Mouse (Mus musculus): ENCODE measurements around the gene Abhd12.
"Not testable (repeated sequence)": the region's sequence is repeated elsewhere in the genome, so short reads cannot be mapped to it uniquely, and the experiment has no call there.

The Abhd12 gene

GRCm38 (mm10) chr2:150904272-150904935 lies at the start of gene Abhd12:
Gene Abhd12, minus strand, starts transcription at chr2:150904741.
- DNase-seq (ENCODE audit: low spot score in 2 of 2) = peak; percentile 98 to 99

GRCm38 (mm10) chr2:150951201-150951600 lies 46.7 kb upstream of the Abhd12 start:
- no peak for DNase-seq (ENCODE audit: low spot score in 2 of 2)

- DNase-seq (ENCODE audit: low spot score in 2 of 2) = no peak
Measured at GRCm38 (mm10) chr2:150950056-150950455, 45.5 kb upstream of the Abhd12 start.

DNA sequence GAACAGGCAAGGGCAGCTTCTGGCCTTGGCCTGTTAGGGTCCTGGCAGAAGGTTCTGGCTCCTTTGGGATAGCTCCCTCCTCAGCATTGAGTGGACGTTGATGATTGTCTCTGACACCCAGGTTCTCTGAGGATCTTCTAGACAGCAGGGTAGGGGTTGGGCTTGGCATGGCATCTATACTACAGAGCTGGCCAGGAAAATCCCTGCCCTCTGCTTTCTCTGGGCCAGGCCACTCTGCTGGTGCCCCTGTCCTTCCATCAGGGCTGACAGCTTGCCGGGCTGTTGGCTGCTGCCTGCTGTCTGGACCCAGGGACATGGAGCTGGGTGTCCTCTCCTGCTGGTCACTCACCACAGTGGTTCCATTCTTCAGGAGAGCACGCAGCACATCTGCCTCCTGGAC lies 45.1 kb upstream of the Abhd12 start:
- DNase-seq (ENCODE audit: low spot score in 2 of 2) = no peak

DNA sequence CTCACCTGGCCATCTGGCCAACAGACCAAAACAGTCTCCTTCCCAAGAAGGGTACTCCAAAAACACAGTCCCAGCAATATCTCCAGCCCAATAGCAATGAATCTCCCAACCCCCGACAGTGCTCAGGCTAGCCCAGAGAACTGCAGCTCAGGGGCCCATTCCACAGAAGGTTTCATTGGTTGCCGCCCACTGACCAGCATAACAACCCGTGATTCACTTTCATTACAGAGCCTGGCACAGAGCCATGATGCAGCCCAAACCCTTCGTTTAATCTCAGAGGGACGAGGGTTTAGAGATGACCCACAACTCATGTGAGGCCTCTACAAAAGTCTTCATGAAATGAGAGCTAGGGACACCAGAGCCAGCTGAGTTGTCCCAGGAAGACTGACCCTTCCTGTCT lies 44.2 kb upstream of the Abhd12 start:
- DNase-seq (ENCODE audit: low spot score in 2 of 2) = no peak

DNA sequence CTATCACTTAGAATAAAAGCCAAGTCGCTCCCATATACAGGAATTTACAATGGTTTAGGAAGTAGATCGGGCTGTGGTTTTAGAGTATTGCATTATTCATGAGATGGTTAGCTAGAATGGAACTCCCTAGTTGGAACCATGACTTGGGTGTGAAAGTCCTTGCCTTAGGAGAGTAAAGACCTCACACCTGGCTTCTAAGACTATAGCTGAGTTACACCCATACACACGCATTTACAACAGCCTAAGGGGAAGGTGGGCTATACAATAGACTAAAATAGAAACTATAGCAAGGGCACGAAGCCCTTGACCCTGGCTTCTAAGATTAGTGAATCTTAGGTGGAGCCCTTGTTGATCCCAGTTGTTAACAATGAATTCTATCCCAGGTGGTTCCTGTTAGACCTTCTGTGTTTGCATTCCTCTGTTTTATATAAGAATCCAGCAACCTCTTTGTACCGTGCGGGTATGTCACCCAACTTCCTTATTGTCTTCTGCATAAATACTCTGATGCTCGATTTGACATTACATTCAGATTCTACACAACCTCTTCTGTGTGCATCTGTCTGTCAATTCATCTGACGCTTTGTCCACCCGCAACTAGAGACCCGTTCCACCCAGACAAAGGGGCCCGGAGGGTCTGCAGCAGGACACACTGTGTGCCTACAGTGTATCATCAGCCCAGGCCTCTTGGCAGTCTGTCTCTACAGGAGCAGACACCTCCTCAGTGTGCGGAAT lies 43.5 kb upstream of the Abhd12 start:
- DNase-seq (ENCODE audit: low spot score in 2 of 2) = not testable (repeated sequence)

DNA sequence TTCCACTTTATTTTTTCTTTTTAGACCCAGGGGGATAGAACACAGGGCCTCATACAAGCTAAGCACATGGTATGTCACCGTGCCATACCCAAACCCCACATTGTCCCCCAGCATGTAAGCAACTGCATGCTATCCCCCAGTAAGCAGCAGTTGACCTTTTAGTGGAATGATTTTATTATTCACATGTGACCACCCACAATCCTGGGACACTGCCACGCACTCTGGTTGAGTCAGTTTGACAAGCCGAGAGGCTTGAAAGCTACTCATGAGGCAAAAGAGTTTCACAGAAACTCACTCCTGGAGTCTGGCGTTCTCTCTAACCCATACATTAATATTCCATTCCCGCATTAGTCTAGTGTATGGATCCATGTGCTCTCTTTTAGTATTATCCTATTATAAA lies 42.8 kb upstream of the Abhd12 start:
- not testable (repeated sequence) for DNase-seq (ENCODE audit: low spot score in 2 of 2)

DNA sequence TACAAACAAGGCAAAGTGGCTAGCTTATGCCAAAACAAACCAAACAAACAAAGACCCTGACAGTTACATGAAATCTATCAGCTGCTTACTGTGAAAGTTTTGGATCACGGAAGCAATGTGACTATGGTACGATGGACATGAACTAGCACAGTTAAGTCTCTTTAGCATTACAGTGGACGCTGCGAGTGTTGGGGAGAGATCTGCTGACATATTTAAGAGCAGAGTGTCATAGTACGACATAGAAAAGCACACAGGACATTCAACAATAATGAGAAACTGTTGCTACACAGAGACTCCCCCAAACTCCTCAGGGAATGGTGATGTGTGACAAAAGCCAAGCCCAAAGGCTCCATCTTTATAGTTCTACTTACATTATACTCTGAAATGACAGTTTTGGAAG lies 39.5 kb upstream of the Abhd12 start:
- DNase-seq (ENCODE audit: low spot score in 2 of 2) = no peak

DNA sequence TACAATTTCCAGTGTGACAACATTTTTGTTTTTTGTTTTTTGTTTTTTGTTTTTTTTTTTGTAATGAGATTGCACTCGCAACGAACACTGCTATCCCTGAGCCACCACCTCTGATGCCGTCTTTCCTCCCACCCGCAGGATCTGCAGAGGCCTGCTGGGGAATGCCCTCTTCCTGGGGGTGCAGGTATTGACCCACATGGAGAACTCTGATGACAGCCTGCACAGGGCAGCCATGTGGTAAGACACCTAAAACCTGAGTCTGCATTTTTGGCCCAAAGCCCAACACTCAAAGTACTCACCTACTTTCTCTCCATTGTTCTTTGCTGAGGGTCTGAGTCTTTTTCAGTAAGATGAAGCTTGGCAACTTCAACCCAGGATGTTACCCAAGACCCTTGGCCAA lies 30.1 kb upstream of the Abhd12 start:
- DNase-seq (ENCODE audit: low spot score in 2 of 2) = no peak

GRCm38 (mm10) chr2:150933482-150933881 lies 28.9 kb upstream of the Abhd12 start:
- no peak for DNase-seq (ENCODE audit: low spot score in 2 of 2)

GRCm38 (mm10) chr2:150930806-150931205 lies 26.3 kb upstream of the Abhd12 start:
- DNase-seq (ENCODE audit: low spot score in 2 of 2) = no peak

DNA sequence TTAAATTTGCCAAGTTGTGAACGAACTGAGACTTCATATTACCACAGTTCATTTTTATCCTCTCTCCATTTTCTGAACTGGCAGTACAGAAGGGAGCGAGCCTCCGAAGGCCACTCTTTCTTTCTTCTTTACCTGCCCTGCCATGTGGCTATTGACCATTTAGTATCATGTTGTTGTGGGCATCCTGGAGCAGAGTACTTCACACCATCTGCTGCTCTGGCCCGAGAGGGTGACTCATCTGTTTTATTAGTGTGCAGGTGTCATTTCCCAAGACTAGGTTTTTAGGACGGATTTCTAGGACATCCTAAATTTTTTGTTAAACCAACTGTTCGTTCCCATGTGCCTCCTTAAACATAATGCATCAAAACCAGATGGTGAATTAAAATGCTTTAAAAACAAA lies 24.6 kb upstream of the Abhd12 start:
- no peak for DNase-seq (ENCODE audit: low spot score in 2 of 2)

GRCm38 (mm10) chr2:150927038-150927720 lies 22.6 kb upstream of the Abhd12 start:
- no peak for DNase-seq (ENCODE audit: low spot score in 2 of 2)

DNA sequence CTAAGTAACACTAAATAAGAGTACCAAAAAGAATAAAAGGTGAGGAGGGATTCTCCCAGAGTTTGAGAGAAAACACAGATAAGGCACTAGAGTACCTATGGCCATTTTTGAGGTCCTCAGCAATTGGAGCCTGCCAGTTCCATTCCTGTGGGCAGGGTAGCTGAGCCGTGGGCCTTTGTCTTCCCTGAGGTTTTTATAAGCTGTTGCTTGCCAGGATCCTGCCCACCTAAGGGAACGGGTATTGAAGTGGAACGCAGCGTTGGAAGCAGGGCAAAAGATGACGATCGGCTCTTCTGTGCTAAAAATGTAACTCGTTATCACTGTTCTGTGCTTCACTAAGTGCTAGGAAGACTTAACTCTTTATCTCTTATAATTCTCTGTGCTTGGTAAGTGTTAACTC lies 19.0 kb upstream of the Abhd12 start:
- DNase-seq (ENCODE audit: low spot score in 2 of 2) = no peak

- no peak for DNase-seq (ENCODE audit: low spot score in 2 of 2)
Measured at GRCm38 (mm10) chr2:150923026-150923425, 18.5 kb upstream of the Abhd12 start.

DNA sequence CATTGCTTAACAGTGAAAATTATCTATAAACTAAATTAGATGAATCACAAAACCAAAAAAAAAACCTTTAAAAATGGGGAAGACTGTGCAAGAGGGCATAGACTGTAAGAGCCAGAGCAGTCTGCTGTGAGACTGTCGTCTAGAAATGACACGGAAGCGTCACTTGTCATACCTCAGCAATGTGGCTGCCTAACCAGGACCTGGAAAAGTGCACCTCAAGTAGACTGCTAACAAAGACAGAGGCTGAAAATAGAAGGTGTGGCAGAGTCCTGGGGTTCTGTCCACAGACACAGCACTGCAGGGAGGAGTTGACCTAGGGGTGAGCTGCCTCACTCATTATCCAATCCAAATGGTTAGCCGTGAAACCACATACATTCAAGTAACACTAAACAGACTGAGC lies 17.6 kb upstream of the Abhd12 start:
- DNase-seq (ENCODE audit: low spot score in 2 of 2) = no peak

GRCm38 (mm10) chr2:150921697-150922096 lies 17.2 kb upstream of the Abhd12 start:
- DNase-seq (ENCODE audit: low spot score in 2 of 2) = no peak

GRCm38 (mm10) chr2:150920543-150920942 lies 16.0 kb upstream of the Abhd12 start:
- DNase-seq (ENCODE audit: low spot score in 2 of 2) = no peak

- no peak for DNase-seq (ENCODE audit: low spot score in 2 of 2)
Measured at GRCm38 (mm10) chr2:150918720-150919119, 14.2 kb upstream of the Abhd12 start.

DNA sequence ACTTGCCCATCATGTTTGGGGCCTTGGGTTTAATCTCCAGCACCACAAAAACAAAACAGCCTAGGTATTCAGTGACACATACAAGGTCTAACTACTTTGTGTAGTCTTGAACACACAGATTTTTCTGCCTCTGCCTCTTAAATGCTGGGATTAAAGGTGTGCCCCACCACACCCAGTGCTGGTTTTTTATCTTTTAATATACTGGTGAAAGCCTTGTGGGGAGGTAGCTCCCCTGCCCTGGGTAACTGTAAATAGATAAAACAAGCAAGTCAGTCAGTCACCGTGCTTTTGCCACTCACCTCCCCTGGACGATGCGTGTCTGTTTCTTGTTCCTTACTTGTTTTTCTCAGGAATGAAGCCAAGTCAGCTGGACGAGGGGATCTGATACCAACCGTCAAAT lies 11.2 kb upstream of the Abhd12 start:
- DNase-seq (ENCODE audit: low spot score in 2 of 2) = no peak

GRCm38 (mm10) chr2:150914781-150915515 lies 10.4 kb upstream of the Abhd12 start:
- no peak for DNase-seq (ENCODE audit: low spot score in 2 of 2)

DNA sequence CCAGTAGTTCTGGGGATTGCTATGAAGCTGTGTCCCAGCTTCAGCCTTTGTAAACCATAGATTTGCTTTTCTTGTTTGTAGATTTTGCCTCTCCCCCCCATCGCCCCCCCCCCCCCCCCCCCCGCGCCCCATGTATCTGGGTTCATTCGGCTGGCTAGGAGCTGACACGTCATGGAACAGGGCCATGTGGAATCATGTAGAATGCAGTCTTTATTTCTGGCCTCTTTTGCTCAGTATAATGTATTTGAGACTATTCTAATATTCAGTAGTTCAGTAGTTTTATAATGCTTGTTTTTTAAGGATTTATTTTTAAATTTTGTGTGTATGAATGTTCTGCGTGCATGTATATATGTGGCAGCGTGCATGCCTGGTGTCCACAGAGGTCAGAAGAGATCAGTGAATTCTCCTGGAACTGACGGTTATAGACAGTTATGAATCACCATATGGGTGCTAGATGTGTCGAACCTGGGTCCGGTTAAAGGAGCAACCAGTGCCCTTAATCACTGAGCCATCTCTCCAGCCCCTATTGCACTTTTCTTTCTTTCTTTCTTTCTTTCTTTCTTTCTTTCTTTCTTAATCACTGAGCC lies 5.8 kb upstream of the Abhd12 start:
- no peak for DNase-seq (ENCODE audit: low spot score in 2 of 2)

Data from spleen, postnatal 14 days (tissue).